Mouse (Mus musculus): ENCODE measurements at regions not wholly inside any gene's neighbourhood (a gene's known extent, or its start where the extent isn't known, plus 50 kb on each side); places are given as distances from the start of the nearest gene placed in this dataset. TPM values are rescaled to one million over a fixed set of nuclear protein-coding genes. Genes with fewer than 3 reads are reported as not detected.

Small RNA genes lying in the stretch of these regions (microRNA-seq; reads per million reads assigned to microRNA genes)
- not detected for gene Gm27883

Data from midbrain, embryonic 16.5 days (tissue).